Mouse (Mus musculus): ENCODE data around the gene C1qtnf3. TPM values are rescaled to one million over a fixed set of nuclear protein-coding genes. Genes with fewer than 3 reads are reported as not detected.

Gene C1qtnf3
- total RNA-seq, 2 experiments from 2014 or later: not detected

GRCm38 (mm10) chr15:11026801-11027561, 74.8 kb downstream of the C1qtnf3 start:
- DNase-seq (ENCODE audit: low spot score in 2 of 2): no peak

Other genes starting within 250 kb of the C1qtnf3 start
- 10 to 100 TPM in 1 of 2 experiments, 1 to 10 TPM in 1; 7.3 to 11.1 TPM for gene Rai14, start 237.7 kb upstream of the C1qtnf3 start, total RNA-seq (2021)
- gene Amacr, start 29.4 kb downstream of the C1qtnf3 start, total RNA-seq (2021): 10 to 100 TPM; 11.6 to 12.4 TPM
- under 1 TPM in 1 of 2 experiments, not detected in 1; 0.12 TPM for gene Slc45a2, start 48.4 kb downstream of the C1qtnf3 start, total RNA-seq (2021)
- gene Rxfp3, start 85.7 kb downstream of the C1qtnf3 start, total RNA-seq (2021): 1 to 10 TPM; 2.5 to 3.6 TPM
- under 1 TPM; 0.19 to 0.28 TPM for gene Adamts12, start 112.5 kb downstream of the C1qtnf3 start, total RNA-seq (2021)

Measured in left cerebral cortex, adult 18-20 months (tissue).